Mouse (Mus musculus): ENCODE data around the gene Atp5d. TPM values are rescaled to one million over a fixed set of nuclear protein-coding genes. Genes with fewer than 3 reads are reported as not detected.

Gene Atp5d
- polyA plus RNA-seq, 1 experiment from 2014 or later: 494 TPM

GRCm38 (mm10) chr10:80118552-80118951, 19.9 kb upstream of the Atp5d start:
- Histone ChIP-seq H3K27ac (peak overlapping the region; percentile 54; the same call in 1 of the 2 replicates), H3K4me2 (peak overlapping the region; percentile 87), H3K36me3 (peaks cover 44% of the 10 kb centered on the region), H3K9me3 (no peaks in the 10 kb centered on the region), H3K4me1 (peaks cover 46% of the 10 kb centered on the region), H3K9ac (0 out of 2 replicates have a peak overlapping the region, but pooled peaks have one; percentile 91), H3K27me3 (no peaks in the 10 kb centered on the region), H3K4me3 (peak overlapping the region; percentile 93)
- 57% methylated on average over 6 of the region's 6 CpGs for WGBS
- no peak for ATAC-seq (ENCODE audit: insufficient number of reproducible peaks, low FRiP score, low TSS enrichment, low read depth)

GRCm38 (mm10) chr10:80120146-80120545, 18.3 kb upstream of the Atp5d start:
- H3K4me1 ChIP-seq: peaks cover 40% of the 10 kb centered on the region
- H3K9ac ChIP-seq: no peak overlapping the region
- no peaks in the 10 kb centered on the region for H3K27me3 ChIP-seq
- no peak overlapping the region for H3K4me3 ChIP-seq
- no peak for ATAC-seq (ENCODE audit: insufficient number of reproducible peaks, low FRiP score, low TSS enrichment, low read depth)
- 87% methylated on average over 2 of the region's 2 CpGs for WGBS
- H3K27ac ChIP-seq: no peak overlapping the region
- no peaks in the 10 kb centered on the region for H3K9me3 ChIP-seq
- H3K36me3 ChIP-seq: peaks cover 57% of the 10 kb centered on the region
- no peak overlapping the region for H3K4me2 ChIP-seq

GRCm38 (mm10) chr10:80121639-80122038, 16.8 kb upstream of the Atp5d start:
- ATAC-seq (ENCODE audit: insufficient number of reproducible peaks, low FRiP score, low TSS enrichment, low read depth): no peak
- 78% methylated on average over 2 of the region's 2 CpGs for WGBS
- H3K4me2 ChIP-seq: no peak overlapping the region
- H3K27me3 ChIP-seq: no peaks in the 10 kb centered on the region
- peaks cover 39% of the 10 kb centered on the region for H3K4me1 ChIP-seq
- H3K27ac ChIP-seq: no peak overlapping the region
- H3K36me3 ChIP-seq: peaks cover 72% of the 10 kb centered on the region
- no peaks in the 10 kb centered on the region for H3K9me3 ChIP-seq
- H3K4me3 ChIP-seq: no peak overlapping the region
- no peak overlapping the region for H3K9ac ChIP-seq

- Histone ChIP-seq H3K4me3 (no peak overlapping the region), H3K9me3 (no peaks in the 10 kb centered on the region), H3K4me2 (no peak overlapping the region), H3K9ac (no peak overlapping the region), H3K27me3 (no peaks in the 10 kb centered on the region), H3K27ac (no peak overlapping the region), H3K36me3 (peaks cover 85% of the 10 kb centered on the region), H3K4me1 (peaks cover 16% of the 10 kb centered on the region)
- ATAC-seq (ENCODE audit: insufficient number of reproducible peaks, low FRiP score, low TSS enrichment, low read depth): no peak
- 90% methylated on average over 9 of the region's 9 CpGs for WGBS
These were observed 14.4 kb upstream of the Atp5d start for GRCm38 (mm10) chr10:80123932-80124562.

GRCm38 (mm10) chr10:80127920-80128319, 10.5 kb upstream of the Atp5d start:
- Histone ChIP-seq H3K4me2 (no peak overlapping the region), H3K27me3 (no peaks in the 10 kb centered on the region), H3K9me3 (no peaks in the 10 kb centered on the region), H3K4me1 (peaks cover 22% of the 10 kb centered on the region), H3K36me3 (peaks cover 94% of the 10 kb centered on the region), H3K4me3 (no peak overlapping the region), H3K27ac (no peak overlapping the region), H3K9ac (no peak overlapping the region)
- no peak for ATAC-seq (ENCODE audit: insufficient number of reproducible peaks, low FRiP score, low TSS enrichment, low read depth)
- WGBS: 95% methylated on average over 8 of the region's 8 CpGs

GRCm38 (mm10) chr10:80129846-80130245, 8.6 kb upstream of the Atp5d start:
- no peak for ATAC-seq (ENCODE audit: insufficient number of reproducible peaks, low FRiP score, low TSS enrichment, low read depth)
- H3K4me3 ChIP-seq: no peak overlapping the region

GRCm38 (mm10) chr10:80130403-80131031, 7.9 kb upstream of the Atp5d start:
- no peak overlapping the region for H3K4me2 ChIP-seq
- no peak overlapping the region for H3K9ac ChIP-seq
- peaks cover 99% of the 10 kb centered on the region for H3K36me3 ChIP-seq
- ATAC-seq (ENCODE audit: insufficient number of reproducible peaks, low FRiP score, low TSS enrichment, low read depth): no peak
- H3K4me3 ChIP-seq: no peak overlapping the region
- no peaks in the 10 kb centered on the region for H3K9me3 ChIP-seq
- peaks cover 26% of the 10 kb centered on the region for H3K4me1 ChIP-seq
- H3K27ac ChIP-seq: no peak overlapping the region
- WGBS: 78% methylated on average over 18 of the region's 18 CpGs
- H3K27me3 ChIP-seq: 0 out of 2 replicates have a peak, but pooled peaks cover 5% of the 10 kb centered on the region

More at GRCm38 (mm10) chr10:80129846-80130245, 8.6 kb upstream of the Atp5d start:
- 92% methylated on average over 9 of the region's 9 CpGs for WGBS
- Histone ChIP-seq H3K9ac (no peak overlapping the region), H3K27ac (no peak overlapping the region), H3K9me3 (no peaks in the 10 kb centered on the region), H3K36me3 (peaks cover 99% of the 10 kb centered on the region), H3K4me2 (no peak overlapping the region), H3K4me1 (peaks cover 28% of the 10 kb centered on the region), H3K27me3 (no peaks in the 10 kb centered on the region)

- WGBS: 25% methylated on average over 55 of the region's 55 CpGs
- H3K27ac ChIP-seq: no peak overlapping the region
- ATAC-seq (ENCODE audit: insufficient number of reproducible peaks, low FRiP score, low TSS enrichment, low read depth): no peak
- no peak overlapping the region for H3K9ac ChIP-seq
- peak overlapping the region; percentile 19 for H3K4me3 ChIP-seq
- H3K4me1 ChIP-seq: peaks cover 29% of the 10 kb centered on the region
- no peaks in the 10 kb centered on the region for H3K9me3 ChIP-seq
- peaks cover 9% of the 10 kb centered on the region; the same call in 1 of the 2 replicates for H3K27me3 ChIP-seq
- H3K36me3 ChIP-seq: peaks cover 92% of the 10 kb centered on the region
- peak overlapping the region; percentile 22; the same call in 1 of the 2 replicates for H3K4me2 ChIP-seq
These were observed 7.0 kb upstream of the Atp5d start for GRCm38 (mm10) chr10:80131316-80131951.

GRCm38 (mm10) chr10:80131952-80132350, 6.5 kb upstream of the Atp5d start:
- no peak for ATAC-seq (ENCODE audit: insufficient number of reproducible peaks, low FRiP score, low TSS enrichment, low read depth)
- Histone ChIP-seq H3K9ac (no peak overlapping the region), H3K4me1 (peaks cover 35% of the 10 kb centered on the region), H3K27me3 (peaks cover 14% of the 10 kb centered on the region), H3K9me3 (no peaks in the 10 kb centered on the region), H3K4me3 (peak overlapping the region; percentile 19), H3K4me2 (peak overlapping the region; percentile 22; the same call in 1 of the 2 replicates), H3K27ac (no peak overlapping the region), H3K36me3 (peaks cover 87% of the 10 kb centered on the region)
- 44% methylated on average over 27 of the region's 27 CpGs for WGBS

- no peak for ATAC-seq (ENCODE audit: insufficient number of reproducible peaks, low FRiP score, low TSS enrichment, low read depth)
- no peak overlapping the region for H3K9ac ChIP-seq
- peaks cover 73% of the 10 kb centered on the region for H3K36me3 ChIP-seq
- 68% methylated on average over 8 of the region's 8 CpGs for WGBS
- H3K4me3 ChIP-seq: no peak overlapping the region
- peaks cover 48% of the 10 kb centered on the region for H3K4me1 ChIP-seq
- H3K9me3 ChIP-seq: no peaks in the 10 kb centered on the region
- peaks cover 20% of the 10 kb centered on the region for H3K27me3 ChIP-seq
- H3K4me2 ChIP-seq: no peak overlapping the region
- no peak overlapping the region for H3K27ac ChIP-seq
These were observed 5.1 kb upstream of the Atp5d start for GRCm38 (mm10) chr10:80133226-80133849.

- ATAC-seq (ENCODE audit: insufficient number of reproducible peaks, low FRiP score, low TSS enrichment, low read depth): no peak
- Histone ChIP-seq H3K27me3 (peaks cover 20% of the 10 kb centered on the region), H3K9me3 (no peaks in the 10 kb centered on the region), H3K9ac (no peak overlapping the region), H3K4me2 (no peak overlapping the region), H3K4me3 (no peak overlapping the region), H3K36me3 (peaks cover 62% of the 10 kb centered on the region), H3K4me1 (peaks cover 57% of the 10 kb centered on the region), H3K27ac (no peak overlapping the region)
- 88% methylated on average over 9 of the region's 9 CpGs for WGBS
These were observed 4.0 kb upstream of the Atp5d start for GRCm38 (mm10) chr10:80134421-80134820.

- ATAC-seq (ENCODE audit: insufficient number of reproducible peaks, low FRiP score, low TSS enrichment, low read depth): no peak
- Histone ChIP-seq H3K36me3 (peaks cover 54% of the 10 kb centered on the region), H3K9ac (no peak overlapping the region), H3K9me3 (no peaks in the 10 kb centered on the region), H3K27ac (no peak overlapping the region), H3K4me2 (no peak overlapping the region), H3K4me1 (peaks cover 60% of the 10 kb centered on the region), H3K27me3 (peaks cover 20% of the 10 kb centered on the region), H3K4me3 (no peak overlapping the region)
- WGBS: 84% methylated on average over 10 of the region's 10 CpGs
These were observed 3.3 kb upstream of the Atp5d start for GRCm38 (mm10) chr10:80135161-80135560.
